Comparison of ENCODE assay signal across 9 mouse cellular contexts in genomic region chr13:63951922-63952734, GRCm38 (mm10).
DNase-seq lines count a peak whose midpoint lies in the region; ATAC-seq and TF ChIP-seq lines count a peak whose summit lies in the region.
"Had no signal": no experiment of that assay in that cellular context is flagged by ENCODE, and none has a peak within 500 bp of the region (broad histone marks: within the 10 kb centered on the region; RNA-seq: fewer than 3 reads in every experiment).

No protein-coding gene starts in this region.

- no peaks in the 10 kb centered on the region for H3K27me3 ChIP-seq in liver, postnatal 0 days (ENCODE audit: insufficient read depth, low read length)
- H3K27me3 ChIP-seq in embryonic facial prominence, embryonic 10.5 days (replicated peaks; ENCODE audit: low read depth, poor library complexity, severe bottlenecking): peaks cover 23% of the 10 kb centered on the region
- H3K27me3 ChIP-seq in neural tube, embryonic 12.5 days (replicated peaks): peaks cover 15% of the 10 kb centered on the region
- H3K27me3 ChIP-seq in heart, embryonic 12.5 days (replicated peaks): no peaks in the 10 kb centered on the region

- no peaks in the 10 kb centered on the region for H3K36me3 ChIP-seq in liver, postnatal 0 days (replicated peaks; ENCODE audit: insufficient read depth, low read length)
- no peaks in the 10 kb centered on the region for H3K36me3 ChIP-seq in embryonic facial prominence, embryonic 10.5 days (replicated peaks)
- H3K36me3 ChIP-seq in neural tube, embryonic 12.5 days: no peaks in the 10 kb centered on the region
- no peaks in the 10 kb centered on the region for H3K36me3 ChIP-seq in heart, embryonic 12.5 days

- no peak for TF ChIP-seq CTCF in liver, postnatal 0 days (IDR thresholded peaks at IDR 0.05; ENCODE audit: low read depth)

- H3K9ac ChIP-seq in liver, postnatal 0 days (replicated peaks): no peak overlapping the region
- no peak overlapping the region for H3K9ac ChIP-seq in neural tube, embryonic 12.5 days
- H3K9ac ChIP-seq in heart, embryonic 12.5 days: no peak overlapping the region

- H3K4me2 ChIP-seq in liver, postnatal 0 days (ENCODE audit: low read depth, low read length): no peak overlapping the region
- peak overlapping the region; percentile 32 for H3K4me2 ChIP-seq in neural tube, embryonic 12.5 days (replicated peaks)
- no peak overlapping the region for H3K4me2 ChIP-seq in heart, embryonic 12.5 days

- peak; percentile 30; the same call in 1 of the 2 replicates for ATAC-seq in liver, postnatal 0 days
- ATAC-seq in neural tube, embryonic 12.5 days (ENCODE audit: low FRiP score, low read depth): peak; percentile 84
- ATAC-seq in heart, embryonic 12.5 days (ENCODE audit: insufficient number of reproducible peaks, low FRiP score): no peak

- H3K4me3 ChIP-seq in liver, postnatal 0 days (ENCODE audit: low read depth, low read length): no peak overlapping the region
- H3K4me3 ChIP-seq in embryonic facial prominence, embryonic 10.5 days: no peak overlapping the region
- no peak overlapping the region for H3K4me3 ChIP-seq in neural tube, embryonic 12.5 days
- H3K4me3 ChIP-seq in heart, embryonic 12.5 days: no peak overlapping the region

- no peaks in the 10 kb centered on the region for H3K9me3 ChIP-seq in liver, postnatal 0 days (ENCODE audit: low read length)
- no peaks in the 10 kb centered on the region for H3K9me3 ChIP-seq in embryonic facial prominence, embryonic 10.5 days
- no peaks in the 10 kb centered on the region for H3K9me3 ChIP-seq in neural tube, embryonic 12.5 days
- H3K9me3 ChIP-seq in heart, embryonic 12.5 days (replicated peaks): no peaks in the 10 kb centered on the region

- WGBS in liver, postnatal 0 days (ENCODE audit: insufficient replicate concordance): 57% methylated on average over 9 of the region's 9 CpGs
- WGBS in embryonic facial prominence, embryonic 10.5 days: 39% methylated on average over 9 of the region's 9 CpGs
- 3% methylated on average over 9 of the region's 9 CpGs for WGBS in neural tube, embryonic 12.5 days
- WGBS in heart, embryonic 12.5 days: 52% methylated on average over 9 of the region's 9 CpGs

- TF ChIP-seq EP300 in liver, postnatal 0 days (IDR thresholded peaks at IDR 0.05; ENCODE audit: low read depth): no peak

- H3K4me1 ChIP-seq in liver, postnatal 0 days (ENCODE audit: insufficient read depth): peaks cover 11% of the 10 kb centered on the region
- H3K4me1 ChIP-seq in embryonic facial prominence, embryonic 10.5 days: peaks cover 38% of the 10 kb centered on the region
- peaks cover 25% of the 10 kb centered on the region for H3K4me1 ChIP-seq in neural tube, embryonic 12.5 days
- H3K4me1 ChIP-seq in heart, embryonic 12.5 days (replicated peaks): peaks cover 13% of the 10 kb centered on the region

- no peak overlapping the region; the same call in 1 of the 2 replicates for H3K27ac ChIP-seq in liver, postnatal 0 days (ENCODE audit: low read depth)
- peak overlapping the region; percentile 80 for H3K27ac ChIP-seq in embryonic facial prominence, embryonic 10.5 days (replicated peaks)
- H3K27ac ChIP-seq in neural tube, embryonic 12.5 days: peak overlapping the region; percentile 22; the same call in 1 of the 2 replicates
- H3K27ac ChIP-seq in heart, embryonic 12.5 days (ENCODE audit: poor library complexity, severe bottlenecking): no peak overlapping the region

- DNase-seq in liver, postnatal 0 days: no peak
- DNase-seq in liver: no peak
- DNase-seq in embryonic facial prominence, embryonic 10.5 days (ENCODE audit: low spot score): peak; percentile 69
- DNase-seq in kidney, adult 18-20 months: peak; percentile 29
- DNase-seq in heart, adult 18-20 months: no peak
- no peak for DNase-seq in thymus, postnatal 10 days (ENCODE audit: low spot score in 2 of 2)
- DNase-seq: thymus, postnatal 4 days had no signal

Comparison
In these comparisons a context has a peak if more than half of its experiments do, and no peak if none do; other contexts are left out.
1. DNase-seq: peak in embryonic facial prominence, embryonic 10.5 days (single experiment) and kidney, adult 18-20 months (single experiment); none in liver, postnatal 0 days (single experiment), liver (single experiment), heart, adult 18-20 months (0 of 2) and thymus, postnatal 10 days (0 of 2).
2. H3K27ac ChIP-seq: peak in embryonic facial prominence, embryonic 10.5 days (single experiment) and neural tube, embryonic 12.5 days (single experiment); none in liver, postnatal 0 days (single experiment) and heart, embryonic 12.5 days (single experiment).